Mouse (Mus musculus) olfactory bulb, adult 2 months (tissue): ENCODE measurements at regions not wholly inside any gene's neighbourhood (a gene's known extent, or its start where the extent isn't known, plus 50 kb on each side); places are given as distances from the start of the nearest gene placed in this dataset.

Experiments used
- CTCF ChIP-seq: fragments of 200-500 bp; IDR thresholded peaks from 2 replicates; pipeline ENCODE4 v1.5.1; 2012; ENCODE audit warnings: low read depth, mild to moderate bottlenecking, low read length, moderate library complexity; ENCODE audit not compliant: insufficient read depth
- POLR2A ChIP-seq: fragments of 200-500 bp; IDR thresholded peaks from 2 replicates; pipeline ENCODE4 v1.6.1; 2012; ENCODE audit warnings: mild to moderate bottlenecking, low read depth, low read length, moderate library complexity; ENCODE audit not compliant: insufficient read depth

- TF ChIP-seq CTCF = no peak
- no peak for TF ChIP-seq POLR2A
These were observed 80.0 kb downstream of the Ttc32 start for GRCm38 (mm10) chr12:9109806-9110205.
